8 mouse cellular contexts compared by ENCODE assay signal in genomic region chr10:78779981-78780651, GRCm38 (mm10). TPM values are rescaled to one million over a fixed set of nuclear protein-coding genes. Genes with fewer than 3 reads are reported as not detected.
A peak's percentile ranks its signal among the peaks of the same experiment; 100 is the strongest.
DNase-seq lines count a peak whose midpoint lies in the region; ATAC-seq and TF ChIP-seq lines count a peak whose summit lies in the region.

Gene Slc1a6, plus strand, starts transcription at chr10:78780496.

- TF ChIP-seq POLR2A in olfactory bulb, adult 2 months (IDR thresholded peaks at IDR 0.05; ENCODE audit: insufficient read depth, low read depth, low read length) = no peak

- peak; percentile 27 to 54 for DNase-seq in left cerebral cortex, adult 18-20 months (ENCODE audit: low spot score in 2 of 2)
- no peak for DNase-seq in left cerebral cortex, adult 11 months (ENCODE audit: low spot score)
- DNase-seq in cerebellum, postnatal 25 days = peak; percentile 75 to 84
- peak; percentile 1 to 50 for DNase-seq in kidney, postnatal 36 days
- DNase-seq in spleen, postnatal 36 days (ENCODE audit: low spot score in 2 of 2) = no peak

- H3K9ac ChIP-seq in heart, embryonic 11.5 days (ENCODE audit: low read depth, low read length) = peak within 1 kb of the TSS; percentile 56
- H3K9ac ChIP-seq in liver, embryonic 15.5 days = no peak within 1 kb of the TSS

- no peaks in the 10 kb centered on the region for H3K9me3 ChIP-seq in heart, embryonic 11.5 days (replicated peaks; ENCODE audit: control insufficient read depth, low read length)
- H3K9me3 ChIP-seq in liver, embryonic 15.5 days (replicated peaks) = no peaks in the 10 kb centered on the region

- 2% methylated on average over 47 of the region's 54 CpGs for WGBS in heart, embryonic 11.5 days (ENCODE audit: insufficient replicate concordance)
- 2% methylated on average over 48 of the region's 54 CpGs for WGBS in liver, embryonic 15.5 days (ENCODE audit: insufficient replicate concordance)
- under 1% methylated on average over 52 of the region's 54 CpGs for WGBS in olfactory bulb, adult 2 months

- H3K4me1 ChIP-seq in heart, embryonic 11.5 days (ENCODE audit: control insufficient read depth, insufficient read depth, low read length) = no peaks in the 10 kb centered on the region
- H3K4me1 ChIP-seq in liver, embryonic 15.5 days (replicated peaks) = no peaks in the 10 kb centered on the region
- peaks cover 7% of the 10 kb centered on the region for H3K4me1 ChIP-seq in olfactory bulb, adult 2 months (ENCODE audit: control insufficient read depth, insufficient read depth, low read length)

- no peak within 1 kb of the TSS for H3K27ac ChIP-seq in heart, embryonic 11.5 days (ENCODE audit: low read depth, low read length)
- H3K27ac ChIP-seq in liver, embryonic 15.5 days (replicated peaks) = no peak within 1 kb of the TSS
- H3K27ac ChIP-seq in olfactory bulb, adult 2 months (ENCODE audit: insufficient read depth, low read depth, low read length) = peak within 1 kb of the TSS; percentile 50; the same call in 1 of the 2 replicates

- no peaks in the 10 kb centered on the region for H3K36me3 ChIP-seq in heart, embryonic 11.5 days (ENCODE audit: control insufficient read depth, insufficient read depth, low read length)
- no peaks in the 10 kb centered on the region for H3K36me3 ChIP-seq in liver, embryonic 15.5 days (replicated peaks)

- H3K4me2 ChIP-seq in heart, embryonic 11.5 days = peak within 1 kb of the TSS; percentile 90
- H3K4me2 ChIP-seq in liver, embryonic 15.5 days = peak within 1 kb of the TSS; percentile 63

- H3K27me3 ChIP-seq in heart, embryonic 11.5 days (ENCODE audit: control insufficient read depth, insufficient read depth, low read length) = peaks cover 2% of the 10 kb centered on the region; the same call in 1 of the 2 replicates
- H3K27me3 ChIP-seq in liver, embryonic 15.5 days = peaks cover 28% of the 10 kb centered on the region

- H3K4me3 ChIP-seq in heart, embryonic 11.5 days (ENCODE audit: low read depth, low read length) = peak within 1 kb of the TSS; percentile 55
- H3K4me3 ChIP-seq in liver, embryonic 15.5 days (replicated peaks) = peak within 1 kb of the TSS; percentile 40
- peak within 1 kb of the TSS; percentile 60 for H3K4me3 ChIP-seq in olfactory bulb, adult 2 months (ENCODE audit: insufficient read depth, low read depth, low read length)

- no peak for TF ChIP-seq CTCF in olfactory bulb, adult 2 months (IDR thresholded peaks at IDR 0.05; ENCODE audit: insufficient read depth, low read depth, low read length)

- ATAC-seq in heart, embryonic 11.5 days (replicated peaks; ENCODE audit: insufficient number of reproducible peaks, low FRiP score, low TSS enrichment) = peak; percentile 64
- no peak for ATAC-seq in liver, embryonic 15.5 days (ENCODE audit: insufficient read depth)

RNA-seq across cellular contexts. Expression of gene Slc1a6, which starts in this region (rescaled TPM):
- 10 to 100 TPM; 12.7 to 14.1 TPM for total RNA-seq in left cerebral cortex, adult 18-20 months (2021)
- 0.35 and 0.43 TPM in 2 replicates for polyA plus RNA-seq in heart, embryonic 11.5 days (2014; fragmentation: Nextera tagmentation; extraction: Ambion mirVana)
- 0.12 and 0.17 TPM in 2 replicates for polyA plus RNA-seq in liver, embryonic 15.5 days (2015; fragmentation: Nextera tagmentation; extraction: Ambion mirVana)
- not detected in 2 replicates for polyA plus RNA-seq in olfactory bulb, adult 2 months (2012; ENCODE audit: insufficient read depth, insufficient read length, low replicate concordance, missing spikeins)

Comparison
In these comparisons a context has a peak if more than half of its experiments do, and no peak if none do; other contexts are left out.
1. DNase-seq: peak in left cerebral cortex, adult 18-20 months (2 of 2), cerebellum, postnatal 25 days (2 of 2) and kidney, postnatal 36 days (2 of 2); none in left cerebral cortex, adult 11 months (single experiment) and spleen, postnatal 36 days (0 of 2).
2. Peak in ATAC-seq, H3K4me3 ChIP-seq, H3K9ac ChIP-seq and H3K4me2 ChIP-seq in heart, embryonic 11.5 days; RNA of the gene not detected or under 1 TPM.
3. Peak in every context shown above with its lines, with median percentiles within 50 percentile points of each other: H3K4me3 ChIP-seq.